Mouse (Mus musculus): Measurements from ENCODE around the gene P2rx3.

The P2rx3 gene

GRCm38 (mm10) chr2:84967318-84967991 lies 69.8 kb downstream of the P2rx3 start:
- no peak for DNase-seq

GRCm38 (mm10) chr2:84964111-84964801 lies 73.0 kb downstream of the P2rx3 start:
- DNase-seq, result no peak

GRCm38 (mm10) chr2:84962906-84963507 lies 74.3 kb downstream of the P2rx3 start:
- DNase-seq, result no peak

GRCm38 (mm10) chr2:84961901-84962300 lies 75.4 kb downstream of the P2rx3 start:
- no peak for DNase-seq

- DNase-seq, result no peak
Measured at GRCm38 (mm10) chr2:84961300-84961699, 76.0 kb downstream of the P2rx3 start.

- DNase-seq, result no peak
Measured at GRCm38 (mm10) chr2:84958588-84959264, 78.5 kb downstream of the P2rx3 start.

GRCm38 (mm10) chr2:84956274-84956673 lies 81.0 kb downstream of the P2rx3 start:
- DNase-seq, result peak; percentile 55

- no peak for DNase-seq
Measured at GRCm38 (mm10) chr2:84955435-84955834, 81.8 kb downstream of the P2rx3 start.

GRCm38 (mm10) chr2:84952693-84953092 lies 84.6 kb downstream of the P2rx3 start:
- no peak for DNase-seq

- DNase-seq, result no peak
Measured at GRCm38 (mm10) chr2:84952251-84952650, 85.0 kb downstream of the P2rx3 start.

- peak; percentile 12 for DNase-seq
Measured at GRCm38 (mm10) chr2:84951027-84951426, 86.2 kb downstream of the P2rx3 start.

GRCm38 (mm10) chr2:84948721-84949120 lies 88.5 kb downstream of the P2rx3 start:
- DNase-seq, result no peak

All from right cerebral cortex, postnatal 25 days (tissue).